8 mouse cellular contexts compared by ENCODE assay signal in the genomic region with DNA sequence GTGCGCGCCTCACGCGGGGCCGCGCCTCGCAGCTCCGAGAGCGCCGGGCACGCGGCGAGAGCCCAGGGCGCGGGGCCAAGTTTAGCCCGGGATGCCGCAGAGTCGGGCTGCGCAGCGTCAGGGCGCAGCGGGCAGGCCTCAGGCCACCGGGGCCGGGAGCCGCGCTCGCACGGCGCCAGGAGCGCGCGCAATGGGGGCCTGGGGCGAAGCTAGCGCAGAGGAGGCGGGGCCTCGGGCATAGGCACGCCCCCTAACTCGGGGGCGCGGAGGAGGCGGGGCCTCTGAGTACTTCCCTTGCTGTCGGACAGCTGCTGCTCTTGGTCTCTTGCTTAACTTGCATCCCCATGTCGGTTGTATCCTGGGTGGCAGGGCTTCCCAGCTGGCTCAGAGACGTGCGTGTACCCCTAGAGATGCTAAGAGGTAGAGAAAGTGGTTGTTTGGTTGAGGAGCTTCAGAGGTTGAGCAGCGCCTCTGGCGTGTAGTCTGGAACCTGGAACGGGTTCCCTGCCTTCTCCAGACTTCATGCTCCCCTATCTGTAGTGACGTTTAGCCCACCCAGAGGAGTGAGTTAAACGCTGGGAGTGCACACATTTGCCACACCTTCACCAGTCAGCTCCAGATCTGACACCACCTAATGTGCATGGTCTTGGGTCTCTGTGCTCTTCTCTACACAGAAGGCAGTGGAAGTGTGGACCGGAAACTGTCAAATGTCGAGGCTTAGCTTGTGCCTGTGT. TPM values are rescaled to one million over a fixed set of nuclear protein-coding genes. Genes with fewer than 3 reads are reported as not detected.
DNase-seq lines count a peak whose midpoint lies in the region; ATAC-seq and TF ChIP-seq lines count a peak whose summit lies in the region.

A gene (minus strand): TSS at position 171 of the 734 bp plus-strand sequence.

- under 1% methylated on average over 52 of the region's 52 CpGs for whole genome bisulfite sequencing in bone marrow, adult 2 months
- WGBS in limb, embryonic 13.5 days = 4% methylated on average over 51 of the region's 52 CpGs
- WGBS in midbrain, embryonic 15.5 days = 5% methylated on average over 52 of the region's 52 CpGs

- H3K9me3 ChIP-seq in limb, embryonic 13.5 days = no peaks in the 10 kb centered on the region
- H3K9me3 ChIP-seq in midbrain, embryonic 15.5 days = no peaks in the 10 kb centered on the region

- peak within 1 kb of the TSS; percentile 83 for H3K9ac ChIP-seq in limb, embryonic 13.5 days
- H3K9ac ChIP-seq in midbrain, embryonic 15.5 days = peak within 1 kb of the TSS; percentile 77

- peak within 1 kb of the TSS; percentile 75 for H3K4me2 ChIP-seq in limb, embryonic 13.5 days (replicated peaks)
- H3K4me2 ChIP-seq in midbrain, embryonic 15.5 days = peak within 1 kb of the TSS; percentile 94

- peak; percentile 86 for ATAC-seq in limb, embryonic 13.5 days (ENCODE audit: low FRiP score, low read depth)
- peak; percentile 87 for ATAC-seq in midbrain, embryonic 15.5 days (replicated peaks)

- no peak for TF ChIP-seq CTCF in bone marrow, adult 2 months (IDR thresholded peaks at IDR 0.05; ENCODE audit: control insufficient read depth, insufficient read depth, low read length)
- no peak for TF ChIP-seq CTCF in embryonic fibroblast, embryonic 13.5 days (IDR thresholded peaks at IDR 0.05; ENCODE audit: borderline replicate concordance, insufficient read depth, low read length)

- DNase-seq in 416B (ENCODE audit: low read depth) = peak; percentile 92
- DNase-seq in heart, adult 9 months (ENCODE audit: low spot score in 2 of 2) = peak; percentile 93
- peak; percentile 93 for DNase-seq in kidney, adult 9 months
- peak; percentile 89 to 96 for DNase-seq in spleen, adult 18-20 months

- H3K36me3 ChIP-seq in limb, embryonic 13.5 days = no peaks in the 10 kb centered on the region
- H3K36me3 ChIP-seq in midbrain, embryonic 15.5 days (replicated peaks) = no peaks in the 10 kb centered on the region

- H3K27ac ChIP-seq in bone marrow, adult 2 months (ENCODE audit: control insufficient read depth, insufficient read depth, low read depth, low read length, poor library complexity) = peak within 1 kb of the TSS; percentile 97
- peak within 1 kb of the TSS; percentile 85 for H3K27ac ChIP-seq in embryonic fibroblast, embryonic 13.5 days (ENCODE audit: insufficient read depth, low read length)
- peak within 1 kb of the TSS; percentile 94 for H3K27ac ChIP-seq in limb, embryonic 13.5 days
- peak within 1 kb of the TSS; percentile 83 for H3K27ac ChIP-seq in midbrain, embryonic 15.5 days

- no peaks in the 10 kb centered on the region for H3K27me3 ChIP-seq in limb, embryonic 13.5 days
- 0 out of 2 replicates have a peak, but pooled peaks cover 2% of the 10 kb centered on the region for H3K27me3 ChIP-seq in midbrain, embryonic 15.5 days (replicated peaks)

- H3K4me1 ChIP-seq in bone marrow, adult 2 months (ENCODE audit: control insufficient read depth, insufficient read depth, low read length) = peaks cover 9% of the 10 kb centered on the region
- H3K4me1 ChIP-seq in embryonic fibroblast, embryonic 13.5 days (ENCODE audit: control insufficient read depth, insufficient read depth, low read length) = peaks cover 8% of the 10 kb centered on the region; the same call in 1 of the 2 replicates
- H3K4me1 ChIP-seq in limb, embryonic 13.5 days = peaks cover 24% of the 10 kb centered on the region
- H3K4me1 ChIP-seq in midbrain, embryonic 15.5 days = peaks cover 13% of the 10 kb centered on the region

- peak; percentile 90; the same call in 1 of the 2 replicates for TF ChIP-seq POLR2A in bone marrow, adult 2 months (IDR thresholded peaks at IDR 0.05; ENCODE audit: borderline replicate concordance, control insufficient read depth, low read depth, low read length)
- TF ChIP-seq POLR2A in embryonic fibroblast, embryonic 13.5 days (IDR thresholded peaks at IDR 0.05; ENCODE audit: low read depth, low read length) = peak; percentile 81

- H3K4me3 ChIP-seq in bone marrow, adult 2 months (replicated peaks; ENCODE audit: control insufficient read depth, low read depth, low read length) = peak within 1 kb of the TSS; percentile 76
- H3K4me3 ChIP-seq in embryonic fibroblast, embryonic 13.5 days (ENCODE audit: insufficient read depth, low read length) = peak within 1 kb of the TSS; percentile 42
- peak within 1 kb of the TSS; percentile 72 for H3K4me3 ChIP-seq in limb, embryonic 13.5 days
- H3K4me3 ChIP-seq in midbrain, embryonic 15.5 days = peak within 1 kb of the TSS; percentile 59

RNA-seq across cellular contexts. Expression of the gene that starts here (rescaled TPM):
- polyA plus RNA-seq in bone marrow, adult 2 months (2011; ENCODE audit: insufficient read depth, insufficient read length, low replicate concordance, missing spikeins) = 1.4 and 7.2 TPM in 2 replicates
- polyA plus RNA-seq in embryonic fibroblast, embryonic 13.5 days (2011; ENCODE audit: insufficient read length, low read depth, missing spikeins) = 59.2 and 64.8 TPM in 2 replicates
- polyA plus RNA-seq in limb, embryonic 13.5 days (2015; fragmentation: Nextera tagmentation; extraction: Ambion mirVana) = 11.1 and 11.2 TPM in 2 replicates
- 2.5 and 3.1 TPM in 2 replicates for polyA plus RNA-seq in midbrain, embryonic 15.5 days (2015; fragmentation: Nextera tagmentation; extraction: Ambion mirVana)

Comparison
In these comparisons a context has a peak if more than half of its experiments do, and no peak if none do; other contexts are left out.
1. Peak in every context shown above with its lines: DNase-seq, ATAC-seq, H3K4me3 ChIP-seq and H3K27ac ChIP-seq.